Mouse (Mus musculus) MEL (cell line): Measurements from ENCODE around the gene Acvr2a. TPM values are rescaled to one million over a fixed set of nuclear protein-coding genes. Genes with fewer than 3 reads are reported as not detected.

ENCODE experiments used
- DNase-seq: peaks from one replicate; pipeline ENCODE4 v3.0.0; 2011; ENCODE audit warnings: low read depth, low spot score
- H3K27ac ChIP-seq: 2 replicates; pipeline ENCODE4 v1.5.1; 2012; ENCODE audit warnings: low read depth, mild to moderate bottlenecking, control low read depth, low read length, moderate library complexity; ENCODE audit not compliant: control insufficient read depth
- H3K27me3 ChIP-seq, 2 experiments: fragments of 150-350 bp in 1 of 2; sonication (generic) in 1 of 2; 2 replicates each; pipeline ENCODE4 v1.6.1; 2012; ENCODE audit warnings: low read length in 2 of 2, mild to moderate bottlenecking in 2 of 2, improper control_type of control experiment in 1 of 2, moderate library complexity in 1 of 2; ENCODE audit not compliant: insufficient read depth in 2 of 2, control insufficient read depth in 1 of 2
- H3K36me3 ChIP-seq, 2 experiments: 2 replicates each; pipeline ENCODE4 v1.6.1; 2012 to 2014; ENCODE audit warnings: low read length in 2 of 2, improper control_type of control experiment in 1 of 2, inconsistent platforms in 1 of 2, mild to moderate bottlenecking in 1 of 2; ENCODE audit not compliant: insufficient read depth in 2 of 2, control insufficient read depth in 1 of 2
- H3K4me1 ChIP-seq, 2 experiments: fragments of 150-350 bp in 1 of 2; sonication (generic) in 1 of 2; 2 replicates each; pipeline ENCODE4 v1.6.1; 2012; ENCODE audit warnings: low read length in 2 of 2, improper control_type of control experiment in 1 of 2, mild to moderate bottlenecking in 1 of 2; ENCODE audit not compliant: insufficient read depth in 2 of 2, control insufficient read depth in 1 of 2
- H3K4me3 ChIP-seq, 2 experiments: fragments of 150-350 bp in 1 of 2; sonication (generic) in 1 of 2; 2 replicates each; pipeline ENCODE4 v1.5.1; 2012; ENCODE audit warnings: low read depth in 2 of 2, low read length in 2 of 2, mild to moderate bottlenecking in 2 of 2, moderate library complexity in 2 of 2, control low read depth in 1 of 2, improper control_type of control experiment in 1 of 2; ENCODE audit not compliant: control insufficient read depth in 1 of 2, insufficient read depth in 1 of 2
- H3K79me2 ChIP-seq: 2 replicates; pipeline ENCODE4 v1.6.1; 2012; ENCODE audit warnings: mild to moderate bottlenecking, low read length, moderate library complexity; ENCODE audit not compliant: control insufficient read depth, poor library complexity, insufficient read depth
- H3K9ac ChIP-seq: 2 replicates; pipeline ENCODE4 v1.6.1; 2012; ENCODE audit warnings: low read depth, mild to moderate bottlenecking, control low read depth, low read length, moderate library complexity; ENCODE audit not compliant: control insufficient read depth, poor library complexity, severe bottlenecking
- H3K9me3 ChIP-seq: fragments of 150-350 bp; sonication (generic); replicated peaks from 2 replicates; pipeline ENCODE4 v1.6.1; 2012; ENCODE audit warnings: mild to moderate bottlenecking, low read length, improper control_type of control experiment, moderate library complexity; ENCODE audit not compliant: insufficient read depth
- CHD1 ChIP-seq: IDR thresholded peaks from 2 replicates; pipeline ENCODE4 v1.6.1; 2012; ENCODE audit warnings: low read depth, mild to moderate bottlenecking, inconsistent platforms, low read length, improper control_type of control experiment
- CTCF ChIP-seq, 3 experiments: IDR thresholded peaks in 2 of 3; conservative IDR thresholded peaks in 1 of 3; 2 replicates each; pipeline ENCODE4 v1.5.1; 2011 to 2012; ENCODE audit warnings: low read length in 3 of 3, low read depth in 2 of 3, mild to moderate bottlenecking in 2 of 3, improper control_type of control experiment in 1 of 3, inconsistent platforms in 1 of 3, mixed read lengths in 1 of 3, moderate library complexity in 1 of 3; ENCODE audit not compliant: control insufficient read depth in 1 of 3, insufficient read depth in 1 of 3, poor library complexity in 1 of 3, severe bottlenecking in 1 of 3
- ELF1 ChIP-seq: IDR thresholded peaks from 2 replicates; pipeline ENCODE4 v1.6.1; 2014; ENCODE audit warnings: low read depth, mild to moderate bottlenecking, inconsistent platforms, low read length, improper control_type of control experiment, moderate library complexity
- ETS1 ChIP-seq: IDR thresholded peaks from 2 replicates; pipeline ENCODE4 v1.6.1; 2012; ENCODE audit warnings: low read depth, mild to moderate bottlenecking, inconsistent platforms, low read length, improper control_type of control experiment, moderate library complexity
- HCFC1 ChIP-seq: IDR thresholded peaks from 2 replicates; pipeline ENCODE4 v1.6.1; 2012; ENCODE audit warnings: low read depth, mild to moderate bottlenecking, inconsistent platforms, low read length, improper control_type of control experiment, moderate library complexity
- JUND ChIP-seq: IDR thresholded peaks from 2 replicates; pipeline ENCODE4 v1.6.1; 2011; ENCODE audit warnings: low read depth, mild to moderate bottlenecking, improper control_type of control experiment, low read length
- KAT2A ChIP-seq: conservative IDR thresholded peaks from 2 replicates; pipeline ENCODE4 v1.6.1; 2012; ENCODE audit warnings: low read depth, low read length, improper control_type of control experiment, inconsistent platforms
- MAFK ChIP-seq: IDR thresholded peaks from 2 replicates; pipeline ENCODE4 v1.6.1; 2011; ENCODE audit warnings: low read depth, mild to moderate bottlenecking, low read length, improper control_type of control experiment, borderline replicate concordance
- MAX ChIP-seq: IDR thresholded peaks from 2 replicates; pipeline ENCODE4 v1.6.1; 2011; ENCODE audit warnings: low read length, improper control_type of control experiment
- MAZ ChIP-seq: IDR thresholded peaks from 2 replicates; pipeline ENCODE4 v1.6.1; 2012; ENCODE audit warnings: low read depth, mild to moderate bottlenecking, inconsistent platforms, low read length, improper control_type of control experiment
- MXI1 ChIP-seq: IDR thresholded peaks from 2 replicates; pipeline ENCODE4 v1.6.1; 2011; ENCODE audit warnings: mild to moderate bottlenecking, low read depth, low read length, improper control_type of control experiment
- MYB ChIP-seq: IDR thresholded peaks from 2 replicates; pipeline ENCODE4 v1.6.1; 2011; ENCODE audit warnings: mild to moderate bottlenecking, low read depth, low read length, improper control_type of control experiment
- MYC ChIP-seq: IDR thresholded peaks from 2 replicates; pipeline ENCODE4 v1.6.1; 2011; ENCODE audit warnings: low read depth, mild to moderate bottlenecking, low read length, improper control_type of control experiment, moderate library complexity
- NELFE ChIP-seq: IDR thresholded peaks from 2 replicates; pipeline ENCODE4 v1.6.1; 2011; ENCODE audit warnings: low read depth, low read length, improper control_type of control experiment
- NRF1 ChIP-seq: IDR thresholded peaks from 2 replicates; pipeline ENCODE4 v1.6.1; 2014; ENCODE audit warnings: low read depth, mild to moderate bottlenecking, inconsistent platforms, low read length, improper control_type of control experiment, moderate library complexity; ENCODE audit not compliant: poor library complexity, insufficient read depth, severe bottlenecking
- POLR2A ChIP-seq, 2 experiments: IDR thresholded peaks; 2 replicates each; pipeline ENCODE4 v1.6.1; 2011 to 2012; ENCODE audit warnings: low read length in 2 of 2, mild to moderate bottlenecking in 2 of 2, control low read depth in 1 of 2, improper control_type of control experiment in 1 of 2, low read depth in 1 of 2, moderate library complexity in 1 of 2; ENCODE audit not compliant: control insufficient read depth in 1 of 2, insufficient read depth in 1 of 2, poor library complexity in 1 of 2
- POLR2AphosphoS2 ChIP-seq: IDR thresholded peaks from 2 replicates; pipeline ENCODE4 v1.6.1; 2011; ENCODE audit warnings: low read length, improper control_type of control experiment
- POLR2AphosphoS5 ChIP-seq: IDR thresholded peaks from 2 replicates; pipeline ENCODE4 v1.6.1; 2012; ENCODE audit warnings: low read depth, borderline replicate concordance, mild to moderate bottlenecking, inconsistent platforms, low read length, moderate library complexity, mixed read lengths
- RAD21 ChIP-seq: IDR thresholded peaks from 2 replicates; pipeline ENCODE4 v1.6.1; 2011; ENCODE audit warnings: mild to moderate bottlenecking, low read depth, low read length, improper control_type of control experiment
- SIN3A ChIP-seq: IDR thresholded peaks from 2 replicates; pipeline ENCODE4 v1.6.1; 2012; ENCODE audit warnings: low read length, improper control_type of control experiment, inconsistent platforms
- TBP ChIP-seq: IDR thresholded peaks from 2 replicates; pipeline ENCODE4 v1.8.0; 2011; ENCODE audit warnings: low read depth, low read length, improper control_type of control experiment
- ZC3H11A ChIP-seq: IDR thresholded peaks from 2 replicates; pipeline ENCODE4 v1.6.1; 2012; ENCODE audit warnings: low read depth, mild to moderate bottlenecking, inconsistent platforms, low read length, improper control_type of control experiment
- ZKSCAN1 ChIP-seq: IDR thresholded peaks from 2 replicates; pipeline ENCODE4 v1.6.1; 2012; ENCODE audit warnings: low read depth, mild to moderate bottlenecking, inconsistent platforms, low read length, improper control_type of control experiment, moderate library complexity
- ZMIZ1 ChIP-seq: IDR thresholded peaks from 2 replicates; pipeline ENCODE4 v1.6.1; 2012; ENCODE audit warnings: low read depth, mild to moderate bottlenecking, inconsistent platforms, low read length, improper control_type of control experiment, moderate library complexity
- polyA plus RNA-seq, 2 experiments: library from polyadenylated mRNA; stranded (reverse) in 1 of 2; unstranded in 1 of 2; fragments of >175 nt in 1 of 2; fragments of >200 nt in 1 of 2; gene quantifications; 2 replicates each; pipeline versions ENCODE4 v1.2.1 to v1.2.4; 2012; ENCODE audit warnings: low replicate concordance in 2 of 2, low read depth in 1 of 2; ENCODE audit not compliant: insufficient read length in 2 of 2, insufficient read depth in 1 of 2, missing spikeins in 1 of 2
- total RNA-seq: library from RNA; depleted of rRNA; stranded (reverse); fragments of 300-350 nt; gene quantifications from 2 replicates; pipeline ENCODE4 v1.2.3, GENCODE M21; 2012

Acvr2a gene
- total and polyA plus RNA-seq, 3 experiments, result 2.2 to 3.5 TPM; not detected in 1

GRCm38 (mm10) chr2:48948841-48949584 lies 135.1 kb downstream of the Acvr2a start, which contains the start of gene Mbd5 (continued):
- TF ChIP-seq NELFE (peak; percentile 90), KAT2A (peak; percentile 73; the same call in 1 of the 2 replicates), MAFK (no peak), JUND (no peak)

- Histone ChIP-seq H3K79me2 (peaks cover 45% of the 10 kb centered on the region), H3K9ac (peak overlapping the region; percentile 97), H3K27me3 (no peaks in the 10 kb centered on the region), H3K36me3 (peaks cover 7 to 36% of the 10 kb centered on the region in 2 experiments; a peak in 3 of 4 replicates), H3K27ac (peak overlapping the region; percentile 90), H3K9me3 (no peaks in the 10 kb centered on the region), H3K4me1 (peaks cover 0 to 17% of the 10 kb centered on the region in 2 experiments; a peak in 3 of 4 replicates), H3K4me3 (peak overlapping the region; percentile 88 to 98)
- no peak for TF ChIP-seq ETS1
- no peak for TF ChIP-seq RAD21
- TF ChIP-seq NELFE, result peak; percentile 15; the same call in 1 of the 2 replicates
- TF ChIP-seq ZKSCAN1, result no peak
- TF ChIP-seq SIN3A, result 0 out of 2 replicates have a peak, but pooled peaks have one; percentile 17
- no peak for TF ChIP-seq POLR2AphosphoS2
- no peak for TF ChIP-seq MAFK
- peak; percentile 31 to 35; a peak in 2 of 4 replicates for TF ChIP-seq POLR2A (IDR thresholded peaks at IDR 0.05; ENCODE audit: control insufficient read depth in 1 of 2, insufficient read depth in 1 of 2, low read depth in 1 of 2, low read length in 2 of 2, poor library complexity in 1 of 2)
- TF ChIP-seq CHD1, result no peak
- TF ChIP-seq TBP, result 0 out of 2 replicates have a peak, but pooled peaks have one; percentile 19
- no peak for TF ChIP-seq HCFC1
- no peak for TF ChIP-seq POLR2AphosphoS5
- no peak for TF ChIP-seq CTCF (IDR thresholded peaks at IDR 0.05 in 2 of 3, conservative IDR thresholded peaks at IDR 0.05 in 1 of 3; ENCODE audit: control insufficient read depth in 1 of 3, insufficient read depth in 1 of 3, low read depth in 2 of 3, low read length in 3 of 3, poor library complexity in 1 of 3, severe bottlenecking in 1 of 3)
- TF ChIP-seq MXI1, result peak; percentile 66; the same call in 1 of the 2 replicates
- no peak for TF ChIP-seq MYC
- no peak for TF ChIP-seq ZC3H11A
- peak; percentile 43; the same call in 1 of the 2 replicates for TF ChIP-seq ZMIZ1
- peak; percentile 34; the same call in 1 of the 2 replicates for TF ChIP-seq MAZ
- TF ChIP-seq NRF1, result no peak
- TF ChIP-seq ELF1, result no peak
- TF ChIP-seq MYB, result no peak
- TF ChIP-seq MAX, result no peak
- peak; percentile 71 for DNase-seq
Measured at GRCm38 (mm10) chr2:48949743-48950251, 135.9 kb downstream of the Acvr2a start.
